Mouse (Mus musculus) left cerebral cortex, adult 18-20 months (tissue): ENCODE results near the gene Dab2ip. TPM values are rescaled to one million over a fixed set of nuclear protein-coding genes. Genes with fewer than 3 reads are reported as not detected.

ENCODE experiments used
- DNase-seq, 2 experiments: peaks; one replicate each; pipeline ENCODE4 v3.0.0; 2021 to 2022; ENCODE audit warnings: low spot score in 2 of 2, mixed read lengths in 1 of 2
- total RNA-seq, 2 experiments: library from RNA; stranded (reverse); gene quantifications; 2 replicates each; pipeline ENCODE4 v1.2.3; 2021

Dab2ip gene
- total RNA-seq, 2 experiments from 2014 or later: 133 to 135 TPM

GRCm38 (mm10) chr2:35702001-35702400 lies 143.9 kb downstream of the Dab2ip start:
- no peak for DNase-seq

GRCm38 (mm10) chr2:35702608-35703007 lies 144.5 kb downstream of the Dab2ip start:
- DNase-seq: no peak

DNA sequence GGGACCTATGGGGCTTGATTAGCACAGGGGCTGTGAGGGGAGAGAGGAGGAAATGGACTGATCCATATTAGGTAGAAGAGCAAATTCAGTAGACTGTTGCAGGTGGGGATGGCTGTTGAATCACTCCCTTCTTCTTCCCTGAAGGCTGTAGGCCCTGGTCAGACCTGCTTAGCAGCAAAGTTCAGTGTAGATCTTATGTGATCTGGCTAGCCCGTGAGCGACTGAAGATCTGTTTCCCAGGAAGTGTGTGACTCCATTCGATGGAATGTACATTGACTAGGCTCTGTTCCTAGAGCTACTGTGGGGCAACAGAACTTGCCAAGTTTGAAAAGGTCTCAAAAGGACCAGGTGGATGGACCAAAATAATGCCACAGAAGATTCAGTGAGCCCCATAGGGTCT lies 145.2 kb downstream of the Dab2ip start:
- DNase-seq: no peak

DNA sequence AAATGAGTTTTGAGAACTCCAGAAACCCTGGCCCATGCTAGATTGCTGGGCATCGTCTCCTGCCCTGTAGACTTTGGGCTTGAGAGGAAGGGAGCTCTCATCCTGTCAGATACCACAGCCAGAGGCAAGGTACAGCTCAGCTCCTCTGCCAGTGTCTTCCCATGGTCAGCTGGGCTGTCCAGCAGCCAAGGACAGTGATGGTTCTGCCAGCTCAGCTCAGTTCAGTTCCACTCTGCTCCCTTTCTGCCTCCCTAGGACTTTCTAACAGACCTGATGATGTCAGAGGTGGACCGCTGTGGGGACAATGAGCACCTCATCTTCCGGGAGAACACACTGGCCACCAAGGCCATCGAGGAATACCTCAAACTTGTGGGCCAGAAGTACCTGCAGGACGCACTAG lies 154.5 kb downstream of the Dab2ip start:
- DNase-seq: no peak

GRCm38 (mm10) chr2:35713460-35713859 lies 155.4 kb downstream of the Dab2ip start:
- no peak for DNase-seq

DNA sequence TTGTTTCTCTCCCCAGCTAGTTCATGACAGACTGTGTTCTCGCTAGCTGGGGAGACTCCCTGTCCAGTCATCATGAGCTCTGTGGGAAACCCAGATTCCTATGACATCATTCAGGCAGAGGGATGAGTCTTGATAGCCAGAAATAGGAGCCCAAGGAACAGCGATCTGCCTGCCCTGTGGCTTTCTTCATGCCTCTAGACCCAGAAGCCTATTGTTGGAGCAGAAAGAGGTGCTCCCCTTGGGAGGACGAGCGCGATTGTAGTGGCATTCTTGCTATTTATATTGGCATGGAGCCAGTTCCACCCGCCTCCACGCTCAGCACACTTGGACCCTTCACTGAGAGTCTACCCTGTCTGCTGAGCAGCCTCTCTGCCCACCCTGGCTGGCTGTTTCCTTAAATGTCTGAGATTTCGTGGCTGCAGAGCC lies 156.7 kb downstream of the Dab2ip start:
- DNase-seq: no peak

GRCm38 (mm10) chr2:35715485-35715884 lies 157.4 kb downstream of the Dab2ip start:
- peak in 1 of 2 experiments; percentile 51 for DNase-seq

DNA sequence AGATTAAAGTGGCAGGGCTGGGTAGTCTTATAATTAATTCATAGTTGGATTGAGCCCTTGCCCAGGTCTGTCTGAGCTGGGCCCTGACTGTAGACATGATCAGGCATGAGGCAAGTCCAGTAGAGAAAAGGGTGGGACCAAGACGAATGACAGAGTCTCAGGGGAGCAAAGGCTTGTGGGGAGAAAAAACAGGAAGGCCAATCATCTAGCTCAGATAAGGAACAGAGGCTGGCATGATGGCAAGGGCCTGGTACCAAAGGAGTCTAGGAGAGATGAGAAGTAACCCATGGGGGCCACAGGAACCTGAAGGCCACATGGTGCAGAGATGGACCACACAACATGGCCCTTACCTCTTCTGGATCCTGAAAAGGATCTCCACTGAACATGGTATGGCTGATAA lies 158.1 kb downstream of the Dab2ip start:
- DNase-seq: no peak

DNA sequence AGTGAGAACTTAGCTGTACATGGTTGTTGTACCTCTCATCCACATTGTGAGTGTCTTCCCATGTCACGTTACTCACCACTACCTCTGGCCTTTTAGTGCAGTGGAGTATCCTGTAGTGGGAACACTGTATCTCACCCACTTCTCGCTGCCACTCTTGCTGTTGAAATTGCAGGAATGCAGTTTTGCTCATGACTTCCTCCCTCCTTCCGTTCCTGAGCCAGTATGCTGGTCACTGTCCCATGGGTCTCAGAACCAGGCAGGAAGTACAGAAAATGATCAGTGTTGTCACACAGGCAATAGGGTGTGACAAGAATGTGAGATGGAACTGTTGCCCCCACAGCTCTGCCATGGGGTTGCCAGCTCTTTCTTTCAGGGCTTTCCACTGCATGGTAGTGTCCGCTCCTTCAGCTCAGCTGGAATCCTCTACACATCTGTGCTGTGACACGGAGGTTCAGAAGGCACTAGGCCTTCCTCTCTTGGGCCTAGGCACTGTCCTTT lies 160.0 kb downstream of the Dab2ip start:
- no peak for DNase-seq

- no peak for DNase-seq
Measured at GRCm38 (mm10) chr2:35718662-35719061, 160.6 kb downstream of the Dab2ip start.

GRCm38 (mm10) chr2:35719230-35720005 lies 161.4 kb downstream of the Dab2ip start:
- no peak for DNase-seq

- DNase-seq: peak; percentile 45 to 76
Measured at GRCm38 (mm10) chr2:35720104-35720503, 162.0 kb downstream of the Dab2ip start.

DNA sequence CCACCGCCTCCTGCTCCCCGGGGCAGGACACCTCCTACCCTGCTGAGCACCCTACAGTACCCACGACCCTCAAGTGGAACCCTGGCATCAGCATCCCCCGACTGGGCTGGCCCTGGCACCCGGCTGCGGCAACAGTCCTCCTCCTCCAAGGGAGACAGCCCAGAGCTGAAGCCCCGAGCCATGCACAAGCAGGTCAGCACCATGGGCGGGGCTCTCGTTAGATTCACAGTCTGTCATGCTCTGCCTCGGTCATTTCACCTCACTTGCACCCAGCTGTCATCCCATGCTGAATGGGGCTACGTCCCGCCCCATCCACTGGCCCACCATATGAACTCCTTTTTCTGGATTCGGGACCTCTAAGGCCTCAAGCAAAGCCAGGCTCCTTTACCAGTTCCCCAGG lies 162.5 kb downstream of the Dab2ip start:
- no peak for DNase-seq

- DNase-seq: no peak
Measured at GRCm38 (mm10) chr2:35720956-35721355, 162.9 kb downstream of the Dab2ip start.

DNA sequence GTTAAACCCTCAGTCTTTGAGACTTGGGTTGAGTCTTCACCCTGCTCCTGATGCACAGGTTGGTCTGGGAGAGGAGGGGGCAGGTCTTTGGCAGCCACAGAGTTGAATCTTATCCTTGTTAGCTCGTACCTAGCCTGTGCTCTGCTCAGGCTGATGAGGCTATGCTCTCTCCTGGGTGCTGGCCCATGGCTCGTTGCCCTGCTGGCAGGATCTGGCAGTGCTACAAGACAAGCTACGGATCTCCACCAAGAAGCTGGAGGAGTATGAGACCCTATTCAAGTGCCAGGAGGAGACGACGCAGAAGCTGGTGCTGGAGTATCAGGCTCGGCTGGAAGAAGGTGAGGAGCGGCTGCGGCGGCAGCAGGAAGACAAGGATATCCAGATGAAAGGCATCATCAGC lies 164.8 kb downstream of the Dab2ip start:
- DNase-seq: no peak

DNA sequence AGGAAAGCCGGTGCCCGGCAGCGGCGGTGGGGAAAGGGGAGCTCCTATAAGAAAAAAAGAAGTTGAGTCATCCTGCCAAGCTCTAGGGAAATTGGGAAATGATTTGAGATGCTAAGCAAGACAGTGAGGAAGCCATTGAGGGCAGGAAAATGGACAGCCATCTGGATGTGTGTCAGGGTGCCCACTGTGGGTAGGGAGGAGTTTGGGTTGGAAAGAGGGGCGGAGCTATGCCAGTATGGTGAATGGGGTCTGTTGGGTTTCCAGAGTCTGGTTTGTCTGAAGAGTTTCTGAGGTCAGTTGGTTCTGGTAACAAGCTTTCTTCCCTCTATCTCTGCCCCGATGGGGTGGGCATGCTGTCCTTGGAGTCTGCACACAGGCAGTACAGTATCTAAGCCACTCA lies 165.2 kb downstream of the Dab2ip start:
- no peak for DNase-seq

- DNase-seq: no peak
Measured at GRCm38 (mm10) chr2:35723691-35724090, 165.6 kb downstream of the Dab2ip start.

- DNase-seq: peak in 1 of 2 experiments; percentile 63
Measured at GRCm38 (mm10) chr2:35728633-35729032, 170.6 kb downstream of the Dab2ip start.

DNA sequence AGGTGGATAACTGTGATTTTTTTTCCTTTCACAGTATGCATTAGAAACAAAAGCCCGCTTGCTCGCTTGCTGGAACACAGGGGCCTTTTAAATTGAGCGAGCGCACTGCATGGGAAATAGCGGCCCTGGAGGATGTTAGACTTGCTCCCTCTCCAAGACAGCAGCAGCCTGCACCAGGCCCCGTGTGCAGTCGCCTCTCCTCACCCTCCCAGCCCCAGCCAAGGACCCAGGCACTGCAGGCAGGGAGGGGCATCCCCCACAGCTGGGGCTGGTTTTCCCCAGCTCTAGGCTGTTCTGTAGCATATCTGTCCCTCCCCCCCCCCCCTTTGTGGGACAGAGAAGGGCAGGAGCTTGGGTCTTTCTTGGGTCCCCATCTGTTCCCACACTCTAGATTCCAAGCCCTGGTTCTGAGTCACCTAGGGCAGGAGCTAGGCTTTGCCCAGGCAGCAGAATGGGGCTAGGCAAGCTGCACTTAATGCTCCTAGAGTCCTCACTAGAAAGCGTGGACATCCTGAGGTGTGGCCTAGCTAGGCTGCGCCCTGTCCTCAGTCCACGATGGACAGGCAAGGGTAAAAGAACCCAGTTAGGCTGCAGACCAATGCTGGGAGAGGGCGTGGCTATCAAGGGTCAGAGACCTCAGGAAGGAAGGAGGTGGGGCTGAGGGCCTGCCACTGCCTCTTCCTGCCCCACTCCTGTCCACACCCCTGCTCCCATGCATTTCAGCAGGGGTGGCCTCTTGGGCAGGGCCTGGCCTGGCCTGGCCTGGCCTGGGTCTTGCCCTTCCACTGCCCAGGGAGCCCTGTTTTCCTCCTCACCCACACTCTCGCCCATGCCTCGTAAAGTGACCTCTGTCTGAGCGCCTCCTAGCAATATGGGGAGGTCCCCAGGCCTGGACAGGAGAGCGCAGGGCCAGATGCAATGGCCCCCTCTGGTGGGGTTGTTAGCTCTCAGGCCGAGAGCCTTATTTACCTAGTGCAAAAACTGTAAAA lies 171.3 kb downstream of the Dab2ip start:
- DNase-seq: no peak

DNA sequence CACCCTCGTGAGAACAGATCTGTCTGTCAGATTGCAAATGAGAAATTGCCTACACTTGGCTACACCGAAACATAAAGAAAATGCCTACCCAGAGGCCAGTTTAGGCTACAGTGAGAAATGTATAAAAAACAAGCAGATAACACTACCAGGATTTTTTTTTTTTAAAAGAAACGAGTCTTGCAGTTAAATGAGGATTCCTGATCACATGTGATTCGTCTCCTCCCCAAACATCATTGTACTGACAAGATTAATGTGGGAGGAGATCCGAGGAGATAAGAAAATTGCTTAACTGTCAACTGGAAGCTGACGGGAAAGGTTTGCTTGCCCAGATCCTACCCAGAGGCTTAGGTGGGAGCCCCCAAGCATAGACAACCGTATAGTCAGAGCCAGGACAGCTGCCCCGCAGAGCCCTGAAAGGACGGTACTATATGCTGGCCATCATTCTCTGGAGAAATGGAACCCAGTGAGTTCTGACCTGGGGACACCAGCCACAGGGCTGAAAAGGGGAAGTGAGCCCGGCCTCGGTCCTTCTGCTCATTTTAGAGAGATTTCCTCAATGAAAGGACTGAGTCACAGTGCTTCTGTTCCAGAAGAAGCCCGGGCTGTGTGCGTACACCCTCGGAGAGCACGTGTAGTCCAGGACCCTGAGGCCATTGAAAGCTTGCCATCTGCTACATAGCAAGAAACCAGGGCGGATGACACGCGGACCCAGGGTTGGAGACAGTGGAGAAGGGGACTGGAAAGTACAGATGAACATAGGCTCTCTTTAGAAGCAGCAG lies 173.8 kb downstream of the Dab2ip start:
- DNase-seq: no peak

GRCm38 (mm10) chr2:35735001-35735400 lies 176.9 kb downstream of the Dab2ip start:
- DNase-seq: no peak
